Mouse (Mus musculus) adipocyte (in vitro differentiated cells): ENCODE results near the gene Prss12.
"Not testable (repeated sequence)": the region's sequence is repeated elsewhere in the genome, so short reads cannot be mapped to it uniquely, and the experiment has no call there.

Experiments
- DNase-seq: peaks from one replicate; pipeline ENCODE4 v3.0.0-alpha.2; 2016; ENCODE audit warnings: low spot score

Gene Prss12

DNA sequence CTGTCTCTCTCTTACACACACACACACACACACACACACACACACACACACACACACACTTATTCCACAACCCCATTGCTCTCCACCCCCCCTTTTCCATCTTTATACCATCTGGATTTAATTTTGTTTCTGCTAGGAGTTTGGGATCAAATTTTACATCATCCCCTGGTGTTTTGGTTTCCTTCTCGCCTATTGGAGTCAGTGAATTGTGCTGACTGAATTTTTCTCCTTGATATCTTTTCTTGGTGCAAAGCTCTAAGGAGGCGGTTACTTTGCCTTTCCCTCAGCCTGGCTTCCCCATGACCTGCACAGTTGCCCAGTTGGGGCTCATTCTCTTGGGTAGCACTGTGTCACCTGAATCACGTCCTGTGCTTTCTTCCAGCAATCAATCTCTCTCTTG lies 30.1 kb downstream of the Prss12 start:
- DNase-seq: peak; percentile 25

DNA sequence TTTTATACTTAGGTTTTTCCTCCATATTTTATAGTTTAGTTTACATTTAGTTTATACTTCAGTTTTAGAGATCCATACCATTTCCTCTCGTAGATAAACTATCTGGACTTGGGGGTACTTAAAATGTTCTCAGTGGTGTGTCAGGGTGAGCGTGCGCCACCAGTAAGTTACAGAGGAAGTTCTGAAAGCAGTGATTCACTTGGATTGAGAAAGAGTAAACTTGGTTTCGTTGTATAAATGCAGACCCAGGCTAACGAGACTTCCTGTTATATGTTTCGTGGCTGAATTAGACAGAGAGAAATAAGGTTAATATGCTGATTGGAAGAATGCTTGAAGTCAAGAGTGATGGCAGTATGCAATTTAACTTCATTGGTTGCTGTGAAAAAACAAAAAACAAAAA lies 34.6 kb downstream of the Prss12 start:
- DNase-seq: no peak

DNA sequence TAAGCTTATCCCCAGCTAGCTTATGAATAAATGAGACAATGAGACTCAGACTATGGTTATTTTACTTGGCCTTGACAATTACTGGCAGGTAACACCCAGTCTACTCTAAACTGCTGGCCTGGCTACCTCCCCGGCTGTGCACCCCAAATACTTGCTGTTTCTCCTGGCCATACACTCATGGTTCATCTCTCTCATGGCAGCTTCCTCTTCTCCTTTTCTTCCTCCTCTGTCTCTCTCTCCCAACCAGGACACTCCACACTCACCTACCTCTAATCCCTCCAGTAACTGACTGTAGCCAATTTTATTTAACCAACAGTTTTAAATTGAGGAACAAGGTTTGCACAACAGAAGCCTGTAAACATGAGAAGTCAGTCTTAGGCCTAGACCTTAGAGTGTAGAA lies 45.1 kb downstream of the Prss12 start:
- DNase-seq: no peak

DNA sequence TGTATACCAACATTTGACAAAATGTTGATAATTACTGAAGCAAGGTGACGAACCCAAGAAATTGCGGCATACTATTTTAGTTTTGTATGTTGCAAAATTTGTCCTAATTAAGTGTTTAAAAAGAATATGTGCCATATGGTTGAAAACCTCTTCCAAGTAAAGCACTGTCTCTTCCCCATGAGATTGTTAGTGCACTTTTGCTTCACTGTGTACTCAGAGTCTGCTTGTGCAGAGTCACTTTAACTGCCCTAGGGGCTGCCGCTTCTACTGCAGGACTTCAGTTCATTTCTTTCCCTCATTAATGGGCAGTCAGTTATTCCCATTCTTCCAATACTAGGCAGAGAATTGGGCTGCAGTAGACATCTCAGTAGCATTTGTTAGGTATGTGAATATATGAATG lies 46.5 kb downstream of the Prss12 start:
- no peak for DNase-seq

DNA sequence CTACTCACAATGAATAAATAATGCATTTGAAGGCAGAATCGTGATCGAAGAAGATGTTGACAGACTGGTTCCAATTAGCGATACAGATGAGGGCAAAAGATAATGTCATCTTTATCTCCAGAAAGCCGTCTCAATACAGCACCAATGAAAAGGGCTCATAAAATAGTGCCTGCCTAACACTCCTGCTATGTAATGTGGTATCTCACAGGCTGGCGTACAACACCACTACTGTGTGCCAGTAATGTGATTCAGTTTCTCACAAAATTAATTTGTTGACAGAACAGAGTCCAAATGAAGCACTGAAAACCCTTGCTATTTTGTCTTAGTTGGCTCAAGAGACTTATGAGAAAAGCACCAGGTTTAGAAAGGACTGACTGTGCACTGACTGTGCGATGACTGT lies 48.4 kb downstream of the Prss12 start:
- no peak for DNase-seq

DNA sequence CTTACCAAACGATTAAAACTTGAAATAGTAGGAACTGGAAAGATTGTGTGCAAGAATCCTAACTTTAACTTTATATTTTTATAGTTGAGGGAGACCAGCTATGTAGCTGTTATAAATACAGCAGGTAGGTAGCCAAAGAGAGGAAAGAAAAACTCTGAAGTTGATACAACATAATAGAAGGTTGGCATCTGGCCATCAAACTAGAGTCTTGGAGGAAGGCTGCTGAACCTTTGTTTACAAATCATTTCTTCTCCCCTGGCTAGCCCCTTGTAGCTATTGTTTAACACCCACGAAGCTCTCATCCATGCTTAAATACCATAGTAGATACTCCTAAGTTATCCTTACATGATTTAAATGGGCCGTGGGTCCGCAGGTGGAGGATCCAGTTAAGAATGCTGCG lies 52.1 kb downstream of the Prss12 start:
- DNase-seq: no peak

DNA sequence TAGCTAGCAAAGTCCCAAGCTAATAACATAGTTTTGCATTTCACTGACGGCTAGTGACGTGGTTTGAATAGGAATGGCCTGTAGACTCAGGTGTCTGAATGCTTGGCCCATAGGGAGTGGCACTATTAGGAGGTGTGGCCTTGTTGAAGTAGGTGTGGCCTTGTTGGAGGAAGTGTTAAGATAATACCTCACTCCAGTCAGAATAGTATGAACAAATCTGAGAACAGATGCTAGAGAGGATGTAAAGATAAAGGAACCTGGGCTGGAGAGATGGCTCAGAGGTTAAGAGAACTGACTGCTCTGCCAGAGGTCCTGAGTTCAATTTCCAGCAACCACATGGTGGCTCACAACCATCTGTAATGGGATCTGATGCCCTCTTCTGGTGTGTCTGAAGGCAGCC lies 55.1 kb downstream of the Prss12 start:
- DNase-seq: not testable (repeated sequence)

DNA sequence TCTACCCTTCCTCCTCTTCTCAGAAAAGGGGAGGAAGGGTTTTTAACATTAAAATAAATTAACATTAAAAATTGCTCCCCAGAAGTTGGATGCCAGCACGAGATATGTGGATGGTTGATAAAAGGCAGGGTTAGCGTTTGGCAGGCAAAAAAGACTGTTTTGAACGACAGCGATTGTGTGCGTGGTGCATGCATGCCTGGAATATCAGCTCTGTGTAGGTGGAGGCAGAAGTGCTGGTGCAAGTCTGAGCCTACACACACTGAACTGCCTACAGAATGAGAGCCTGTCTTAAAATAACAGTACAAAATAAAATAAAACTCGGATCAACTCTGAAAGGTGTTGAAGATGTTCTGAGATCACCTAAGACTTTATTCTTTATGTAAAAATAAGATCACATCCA lies 57.2 kb downstream of the Prss12 start:
- DNase-seq: no peak

DNA sequence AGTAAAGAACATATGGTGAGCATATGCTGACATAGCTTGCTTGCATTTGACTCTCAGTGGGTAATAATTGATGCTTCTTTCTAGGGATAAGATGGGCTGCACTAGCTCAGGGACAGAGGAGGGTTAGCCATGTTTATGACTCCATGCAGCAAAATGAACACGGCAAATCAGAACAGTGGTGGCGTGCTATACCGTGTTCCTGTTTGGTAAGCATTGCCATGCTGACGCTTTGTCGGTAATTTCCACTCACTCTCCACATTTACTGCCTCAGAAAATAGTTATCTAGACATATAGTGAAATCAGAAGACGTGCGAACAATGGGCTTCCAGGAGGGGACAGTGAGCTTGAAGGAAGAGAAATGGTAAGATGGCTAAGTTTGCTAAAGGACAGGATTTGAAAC lies 58.1 kb downstream of the Prss12 start:
- DNase-seq: no peak

DNA sequence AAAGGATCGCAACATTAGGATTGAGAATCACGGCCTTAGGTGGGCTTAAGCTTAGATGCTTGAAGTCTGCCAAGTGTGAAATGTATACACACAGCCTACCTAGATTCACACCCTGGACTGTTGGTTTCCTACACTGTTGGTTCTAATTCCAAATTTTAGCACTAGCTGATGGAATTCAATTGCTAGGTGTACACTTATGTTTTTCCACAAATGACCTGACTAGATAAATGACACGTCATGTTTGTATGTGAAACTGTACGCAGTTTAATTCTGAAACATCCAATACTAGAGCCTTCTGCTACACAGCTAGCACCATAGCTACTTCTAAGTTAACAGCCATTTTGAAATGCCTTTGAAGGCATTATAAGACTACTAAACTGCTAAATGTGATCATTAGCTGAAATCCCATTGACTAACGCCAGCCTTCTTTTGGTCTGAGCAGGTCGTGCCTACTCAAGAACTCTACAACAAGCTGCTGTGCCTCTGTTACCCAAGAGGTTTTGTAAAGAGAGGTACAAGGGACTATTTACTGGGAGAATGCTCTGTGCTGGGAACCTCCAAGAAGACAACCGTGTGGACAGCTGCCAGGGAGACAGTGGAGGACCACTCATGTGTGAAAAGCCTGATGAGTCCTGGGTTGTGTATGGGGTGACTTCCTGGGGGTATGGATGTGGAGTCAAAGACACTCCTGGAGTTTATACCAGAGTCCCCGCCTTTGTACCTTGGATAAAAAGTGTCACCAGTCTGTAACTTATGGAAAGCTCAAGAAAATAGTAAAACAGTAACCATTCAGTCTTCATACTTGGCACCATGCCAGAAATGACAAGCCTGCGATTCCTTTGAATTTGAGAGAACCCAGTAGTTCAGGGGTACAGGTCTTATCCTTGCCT lies 59.3 kb downstream of the Prss12 start:
- DNase-seq: peak; percentile 44

DNA sequence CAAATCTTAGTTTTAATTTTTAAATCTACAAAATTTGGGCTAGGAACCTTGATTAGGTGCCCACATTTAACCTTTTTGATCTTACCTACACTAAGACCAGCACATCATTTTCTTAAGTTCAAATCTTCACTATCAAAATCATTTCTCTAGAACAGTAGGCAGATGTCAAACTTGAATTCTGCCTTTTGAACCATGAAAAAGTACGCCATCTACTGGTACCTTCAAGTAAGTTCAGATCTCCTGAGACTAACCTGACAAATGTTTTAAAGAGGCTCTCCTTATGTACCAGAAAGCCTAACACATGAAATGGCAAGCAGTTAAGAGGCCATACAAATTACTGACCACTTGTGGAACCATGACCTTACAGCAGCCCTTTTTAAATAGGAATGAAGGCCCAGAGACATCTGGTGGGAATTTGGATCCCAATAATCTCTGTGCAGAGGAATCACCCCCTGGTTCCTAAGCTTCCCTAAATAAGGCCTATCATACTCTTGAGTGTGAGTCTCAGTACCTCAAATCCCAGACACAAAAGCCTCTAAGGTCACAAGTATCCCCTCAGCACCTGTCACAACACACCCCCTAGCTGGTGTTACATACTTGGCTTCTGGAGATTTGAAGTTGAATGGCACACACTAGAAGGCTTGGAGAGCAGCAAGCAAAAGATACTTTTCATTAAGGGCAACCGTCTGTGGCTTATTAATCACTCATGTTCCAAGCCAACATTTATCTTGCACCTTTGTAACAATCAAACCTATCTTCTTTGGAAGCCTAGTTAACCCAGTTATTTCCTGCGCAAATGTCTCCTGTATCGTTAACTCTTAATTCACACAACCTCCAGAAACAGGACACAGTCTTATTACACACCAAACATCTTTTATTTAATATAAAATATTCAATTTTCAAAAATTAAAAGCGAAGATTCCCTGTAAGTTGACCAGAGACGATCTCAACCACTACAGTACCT lies 60.3 kb downstream of the Prss12 start:
- peak; percentile 76 for DNase-seq

DNA sequence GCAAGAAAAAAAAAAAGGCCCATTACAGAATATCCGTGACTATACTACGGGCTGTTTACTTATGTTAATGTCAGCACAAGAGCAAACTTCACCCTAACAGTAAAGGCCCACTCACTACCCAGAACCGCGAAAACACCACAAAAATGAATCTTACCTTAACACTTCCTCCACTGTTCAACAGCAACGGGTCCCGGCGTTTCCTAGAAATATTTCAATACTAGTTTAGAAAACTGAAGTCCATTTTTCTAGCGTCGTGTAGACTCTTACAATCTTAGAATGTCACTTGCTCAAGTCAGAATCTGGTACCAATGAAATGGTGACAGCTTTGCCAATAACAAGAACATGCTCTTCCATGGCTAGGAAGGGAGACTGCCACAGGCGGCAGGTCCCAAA lies 60.9 kb downstream of the Prss12 start:
- DNase-seq: peak; percentile 18

DNA sequence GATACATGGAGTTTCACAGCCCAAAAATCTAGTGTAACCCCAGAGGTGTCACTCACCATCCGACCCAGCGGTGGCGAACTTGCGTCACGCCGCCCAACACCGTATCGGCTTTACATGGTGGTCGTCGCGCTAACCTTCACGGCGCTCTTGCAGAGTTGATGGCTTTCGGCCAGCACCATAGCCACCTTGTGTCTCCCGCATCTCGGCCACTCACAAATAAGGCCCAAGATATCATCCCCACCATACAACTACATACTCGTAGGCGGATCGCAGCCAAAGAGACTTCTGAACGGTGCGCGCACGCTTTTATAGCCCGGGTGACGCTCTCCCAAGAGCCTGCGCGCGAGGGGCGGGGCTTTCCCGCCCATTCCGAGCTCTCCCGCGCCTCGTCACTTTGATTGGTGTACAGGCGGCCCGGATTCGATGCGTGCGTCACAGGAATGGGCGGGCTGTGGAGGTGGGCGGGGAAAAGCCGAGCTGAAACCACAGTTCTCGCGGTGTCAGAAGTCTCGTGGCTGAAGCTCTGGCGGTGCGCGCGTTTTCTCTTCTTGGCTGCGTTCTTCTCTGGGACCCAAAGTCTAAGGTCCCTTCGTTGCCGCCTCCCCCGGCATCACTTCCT lies 61.5 kb downstream of the Prss12 start:
- peak; percentile 99 for DNase-seq

DNA sequence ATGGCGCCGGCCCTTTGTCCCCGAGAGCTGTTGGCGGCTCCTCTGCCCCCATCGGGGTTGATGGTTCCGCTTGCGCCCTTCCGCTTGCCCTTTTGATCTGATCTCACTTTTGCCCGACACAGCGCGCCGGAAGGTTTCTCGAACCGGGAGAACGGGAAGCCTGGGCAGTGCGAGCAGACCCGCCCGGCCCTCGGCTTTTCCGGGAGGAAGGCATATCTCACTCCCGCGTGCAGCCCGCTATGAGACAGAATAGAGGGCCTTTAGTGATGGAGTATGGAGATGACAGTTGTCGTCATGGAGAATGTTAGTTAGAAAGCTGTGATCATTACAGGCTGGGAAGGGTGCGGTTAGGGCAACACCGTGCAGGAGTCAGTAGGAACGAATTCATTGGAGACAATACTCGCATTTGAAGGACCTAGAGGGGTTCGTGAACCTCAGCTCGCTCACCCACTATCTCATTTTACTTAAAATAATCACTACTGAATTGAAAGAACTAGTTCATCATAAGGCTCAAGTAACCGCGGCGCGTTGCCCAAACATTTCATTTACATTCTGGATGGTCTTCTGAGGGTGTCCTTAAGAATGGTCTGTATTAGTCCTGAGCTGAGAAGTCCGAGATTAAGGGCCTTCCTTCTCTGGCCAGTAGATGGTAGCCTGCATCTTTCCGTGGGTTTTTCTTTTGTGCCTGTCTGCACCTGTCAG lies 62.1 kb downstream of the Prss12 start:
- peak; percentile 59 for DNase-seq

DNA sequence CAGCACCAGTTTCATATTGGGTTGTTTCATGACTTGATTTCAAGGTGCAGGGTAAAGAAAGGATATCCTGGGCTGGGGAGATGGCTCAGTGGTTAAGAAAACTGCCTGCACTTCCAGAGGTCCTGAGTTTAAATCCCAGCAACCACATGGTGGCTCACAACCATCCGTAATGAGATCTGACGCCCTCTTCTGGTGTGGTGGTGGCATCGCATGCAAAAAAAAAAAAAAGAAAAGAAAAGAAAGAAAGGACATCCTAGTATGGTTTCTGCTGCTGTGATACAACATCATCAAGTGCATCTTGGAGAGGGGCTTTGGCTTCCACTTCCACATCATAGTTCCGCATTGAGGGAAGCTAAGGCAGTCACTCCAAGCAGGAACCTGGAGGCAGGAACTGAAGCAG lies 65.1 kb downstream of the Prss12 start:
- DNase-seq: no peak

DNA sequence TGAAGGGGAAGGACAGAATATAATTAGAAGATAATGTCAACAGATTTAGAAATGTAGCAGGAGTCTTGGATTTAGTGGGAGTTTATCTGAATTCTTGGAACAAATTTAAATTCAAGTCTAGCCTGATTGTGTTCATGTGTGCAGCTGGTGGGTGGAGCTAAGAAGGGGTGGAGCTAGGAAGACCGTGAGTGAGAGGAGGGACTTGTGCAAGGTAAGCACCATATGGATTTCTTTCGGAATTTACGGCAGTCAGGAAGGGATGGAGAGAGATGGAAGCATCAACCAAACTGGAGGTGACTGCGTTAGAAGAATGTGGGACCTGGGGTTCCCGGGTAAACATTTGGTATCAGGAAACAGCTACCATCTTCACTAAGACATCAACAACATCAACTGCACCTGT lies 68.2 kb downstream of the Prss12 start:
- DNase-seq: no peak

DNA sequence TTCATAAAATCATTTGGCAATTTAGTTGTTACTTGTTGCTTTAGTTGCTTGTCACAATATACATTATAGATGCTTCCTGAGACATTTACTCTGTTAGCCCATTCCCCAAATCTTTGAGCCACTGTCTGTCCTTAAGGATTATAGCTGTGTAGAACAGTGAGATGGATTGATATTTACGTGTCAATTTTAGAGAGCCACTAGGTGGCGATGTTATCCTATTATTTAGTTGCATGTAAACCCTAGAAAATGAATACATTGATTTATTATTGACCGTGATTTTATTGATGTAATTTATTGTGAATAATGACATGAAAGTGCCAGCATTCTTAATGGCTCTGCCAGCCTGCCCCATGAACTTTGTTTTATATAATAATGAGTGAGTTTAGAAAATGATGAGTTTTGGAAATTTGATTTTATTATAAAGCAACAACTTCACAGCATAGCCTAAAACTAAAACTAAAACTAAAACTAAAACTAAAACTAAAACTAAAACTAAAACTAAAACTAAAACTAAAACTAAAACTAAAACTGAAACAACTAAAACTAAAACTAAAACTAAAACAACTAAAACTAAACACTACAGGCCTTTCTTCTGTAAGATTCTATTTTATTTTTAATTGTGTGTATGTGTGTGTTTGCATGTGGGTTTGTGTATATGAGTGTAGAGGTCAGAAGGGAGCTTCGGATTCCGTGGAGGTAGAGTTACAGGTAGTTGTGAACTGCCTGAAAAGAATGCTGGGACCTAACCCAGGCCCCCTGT lies 69.1 kb downstream of the Prss12 start:
- DNase-seq: peak; percentile 78

DNA sequence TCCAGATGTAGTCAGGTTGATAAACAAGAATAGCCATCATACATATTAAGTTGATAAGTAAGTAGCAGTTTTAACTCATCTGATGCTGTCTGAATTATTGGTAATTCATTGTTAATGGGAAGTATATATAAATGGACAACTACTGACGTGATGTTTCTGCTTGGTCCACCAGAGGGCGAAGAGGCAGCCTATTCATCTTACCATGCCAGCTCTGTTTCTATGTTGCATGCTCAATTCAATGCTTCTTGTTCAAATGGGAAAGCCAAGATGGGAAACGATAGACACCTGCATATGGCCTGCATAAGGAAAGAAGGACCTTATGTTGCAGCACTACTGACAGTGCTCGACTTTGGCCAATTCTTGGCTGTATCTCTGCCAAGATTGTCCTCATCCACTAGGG lies 70.1 kb downstream of the Prss12 start:
- peak; percentile 72 for DNase-seq

DNA sequence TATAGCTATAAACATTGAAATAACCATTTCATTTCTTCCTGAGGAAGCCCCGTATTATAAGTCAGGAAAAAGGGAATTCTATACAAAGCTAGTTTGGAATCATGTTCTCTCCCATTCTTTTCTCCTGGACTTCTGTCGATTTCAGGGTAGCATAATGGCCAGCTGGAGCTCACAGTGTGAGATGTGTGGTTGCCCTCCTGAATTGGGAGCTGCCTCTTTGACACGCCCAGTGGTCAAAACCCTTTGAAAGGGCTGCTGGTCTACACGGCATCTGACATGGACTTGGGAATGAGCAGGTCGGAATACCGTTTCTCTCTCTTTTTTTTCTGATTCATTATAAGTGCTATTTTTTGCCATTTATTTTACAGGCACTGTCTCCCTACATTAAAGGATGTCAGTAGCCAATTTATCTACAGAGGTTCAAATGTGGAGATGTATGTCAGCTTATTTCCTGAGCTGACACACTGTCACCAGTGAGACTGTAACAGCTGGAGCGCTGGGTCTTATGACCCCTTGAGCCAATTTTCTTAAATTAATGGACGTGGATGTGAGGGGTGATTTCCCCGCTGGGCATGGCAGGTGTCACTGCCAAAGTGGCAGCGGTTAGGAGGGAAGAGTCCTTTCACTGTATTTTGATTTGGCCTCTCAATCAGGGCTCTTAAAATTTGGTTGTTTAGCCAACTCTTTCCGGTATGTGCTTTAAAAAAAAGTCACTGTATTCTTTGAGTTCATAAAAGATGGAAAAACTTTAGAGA lies 79.8 kb downstream of the Prss12 start:
- DNase-seq: no peak

DNA sequence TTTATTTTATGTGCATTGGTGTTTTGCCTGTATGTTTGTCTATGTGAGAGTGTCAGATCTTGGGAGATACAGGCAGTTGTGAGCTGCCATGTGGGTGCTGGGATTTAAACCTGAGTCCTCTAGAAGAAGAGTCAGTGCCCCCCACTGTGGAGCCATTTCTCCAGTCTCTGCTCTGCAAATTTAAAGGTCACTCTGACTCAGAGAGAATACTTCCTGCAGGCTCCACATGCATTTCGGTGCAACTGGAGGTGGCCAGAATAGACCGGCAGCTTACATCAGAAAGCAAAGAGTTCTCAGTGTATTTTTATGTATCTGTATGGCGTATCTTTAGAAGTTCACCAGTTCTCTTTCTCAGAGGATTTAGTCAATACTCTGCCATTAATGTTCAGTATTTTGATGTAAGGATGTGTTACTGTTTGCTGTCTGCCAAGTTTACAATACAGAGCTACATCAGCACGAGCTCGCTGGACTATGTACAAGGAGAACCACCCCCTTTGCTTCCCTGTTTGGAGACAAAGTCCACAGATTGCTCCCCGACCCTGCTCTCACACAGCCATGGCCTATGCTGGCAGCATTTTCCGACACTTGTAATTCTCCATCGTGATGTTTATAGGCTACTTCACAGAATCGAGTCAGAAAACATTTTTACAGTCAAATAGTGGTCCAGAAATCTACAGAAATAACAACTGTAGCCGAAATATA lies 81.2 kb downstream of the Prss12 start:
- no peak for DNase-seq
